Mouse (Mus musculus): Measurements from ENCODE around the gene Npy4r. TPM values are rescaled to one million over a fixed set of nuclear protein-coding genes. Genes with fewer than 3 reads are reported as not detected.

Gene Npy4r
- polyA plus RNA-seq, 1 experiment = 0.11 TPM

DNA sequence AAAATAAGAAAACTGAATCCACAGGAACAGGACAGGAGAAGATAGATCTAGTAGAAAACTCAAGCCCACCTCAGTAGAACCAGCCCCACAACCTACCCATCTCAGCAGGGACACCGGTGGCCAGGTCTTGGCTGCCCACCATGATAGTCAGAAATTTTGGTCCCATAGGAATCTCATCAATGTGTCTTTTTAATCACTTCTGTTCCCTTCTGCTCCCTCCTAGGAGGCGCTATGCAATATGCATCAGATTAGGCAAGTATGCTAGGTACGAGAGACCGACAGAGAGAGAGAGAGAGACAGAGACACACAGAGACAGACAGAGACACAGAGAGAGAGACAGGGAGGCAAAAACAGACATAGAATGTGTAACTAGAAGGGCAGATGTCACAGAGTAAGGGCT lies 30.6 kb downstream of the Npy4r start:
- Histone ChIP-seq H3K27ac (ENCODE audit: control insufficient read depth, insufficient read depth, low read length) (no peak overlapping the region), H3K4me1 (replicated peaks; ENCODE audit: control insufficient read depth, insufficient read depth, low read length) (no peaks in the 10 kb centered on the region), H3K27me3 (ENCODE audit: control insufficient read depth, insufficient read depth, low read length) (no peaks in the 10 kb centered on the region), H3K4me3 (ENCODE audit: control insufficient read depth, insufficient read depth, low read length) (no peak overlapping the region), H3K36me3 (ENCODE audit: control insufficient read depth, insufficient read depth, low read length) (no peaks in the 10 kb centered on the region)
- DNase-seq = no peak
- no peak for TF ChIP-seq CTCF (IDR thresholded peaks at IDR 0.05; ENCODE audit: borderline replicate concordance, control insufficient read depth, extremely low read depth, insufficient read depth, low read length, poor library complexity)
- no peak for TF ChIP-seq POLR2A (IDR thresholded peaks at IDR 0.05; ENCODE audit: control insufficient read depth, extremely low read depth, insufficient read depth, low read length, poor library complexity)
- WGBS = 92% methylated on average over 4 of the region's 4 CpGs

DNA sequence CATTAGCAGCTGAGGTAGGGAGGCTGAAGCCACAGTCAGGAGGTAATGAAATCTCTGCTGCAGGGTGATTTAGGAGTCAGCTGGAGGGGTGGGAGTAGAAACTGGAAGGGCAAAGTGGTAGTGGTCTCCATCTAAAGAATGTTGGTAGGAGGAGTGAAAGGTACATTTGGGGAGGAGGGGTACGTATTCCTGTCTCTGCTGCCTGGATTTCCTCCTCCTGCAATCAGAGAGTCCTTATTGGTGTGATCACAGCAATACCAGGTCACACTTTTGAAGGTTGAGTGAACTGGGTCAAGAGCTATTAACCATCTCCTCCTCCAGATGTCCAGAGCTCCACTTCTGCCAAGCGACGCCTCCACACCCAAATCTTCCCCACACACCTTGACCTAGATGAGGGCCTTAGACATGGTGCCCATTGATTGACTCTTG lies 31.4 kb downstream of the Npy4r start:
- Histone ChIP-seq H3K36me3 (ENCODE audit: control insufficient read depth, insufficient read depth, low read length) (no peaks in the 10 kb centered on the region), H3K4me1 (replicated peaks; ENCODE audit: control insufficient read depth, insufficient read depth, low read length) (no peaks in the 10 kb centered on the region), H3K4me3 (ENCODE audit: control insufficient read depth, insufficient read depth, low read length) (no peak overlapping the region), H3K27me3 (ENCODE audit: control insufficient read depth, insufficient read depth, low read length) (no peaks in the 10 kb centered on the region), H3K27ac (ENCODE audit: control insufficient read depth, insufficient read depth, low read length) (no peak overlapping the region)
- WGBS = 91% methylated on average over 3 of the region's 3 CpGs
- TF ChIP-seq POLR2A (IDR thresholded peaks at IDR 0.05; ENCODE audit: control insufficient read depth, extremely low read depth, insufficient read depth, low read length, poor library complexity) (no peak), CTCF (IDR thresholded peaks at IDR 0.05; ENCODE audit: borderline replicate concordance, control insufficient read depth, extremely low read depth, insufficient read depth, low read length, poor library complexity) (no peak)
- no peak for DNase-seq

DNA sequence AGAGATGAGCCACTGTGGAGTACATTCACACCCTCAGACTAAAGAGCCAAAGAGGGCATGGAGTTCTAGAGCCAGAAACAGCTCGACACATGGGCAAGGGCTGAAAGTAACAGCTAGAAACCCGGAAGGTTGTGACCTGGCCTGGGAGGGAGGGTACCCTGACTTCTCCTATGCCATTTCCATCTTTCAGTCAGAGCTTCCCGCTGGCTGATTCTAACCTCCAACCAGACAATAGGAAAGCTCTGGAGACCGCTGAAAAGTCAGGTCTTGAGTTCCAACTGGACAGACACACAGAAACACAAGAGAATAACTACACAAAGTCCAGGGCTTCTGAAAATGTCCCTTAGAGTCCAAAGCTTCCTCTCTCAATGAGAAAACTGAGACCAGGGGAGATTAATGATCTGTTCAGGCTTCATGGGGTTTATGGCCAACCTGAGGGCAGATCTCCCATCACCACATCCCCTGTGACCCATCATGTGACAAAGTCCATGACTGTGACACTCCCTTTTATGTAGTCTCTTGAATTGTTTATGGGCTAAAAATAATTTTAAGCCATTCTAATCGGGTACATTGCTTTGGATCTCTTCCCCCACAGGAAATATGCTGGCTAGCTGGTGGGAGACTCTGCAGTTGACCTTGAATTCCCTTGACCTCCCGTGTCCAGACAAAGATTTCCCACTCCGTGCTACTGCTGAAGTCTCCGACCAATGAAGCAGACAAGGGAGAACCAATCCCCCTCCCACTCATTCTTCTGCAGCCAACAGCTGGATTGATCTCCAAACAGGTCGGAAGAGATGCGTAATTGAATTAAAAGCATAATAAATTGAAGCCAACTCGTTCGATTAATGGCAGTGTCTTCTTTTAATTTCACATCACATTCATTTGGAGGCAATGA lies 32.0 kb downstream of the Npy4r start:
- Histone ChIP-seq H3K36me3 (ENCODE audit: control insufficient read depth, insufficient read depth, low read length) (no peaks in the 10 kb centered on the region), H3K4me3 (ENCODE audit: control insufficient read depth, insufficient read depth, low read length) (no peak overlapping the region), H3K27ac (ENCODE audit: control insufficient read depth, insufficient read depth, low read length) (no peak overlapping the region), H3K4me1 (replicated peaks; ENCODE audit: control insufficient read depth, insufficient read depth, low read length) (no peaks in the 10 kb centered on the region), H3K27me3 (ENCODE audit: control insufficient read depth, insufficient read depth, low read length) (no peaks in the 10 kb centered on the region)
- 85% methylated on average over 12 of the region's 12 CpGs for WGBS
- TF ChIP-seq POLR2A (IDR thresholded peaks at IDR 0.05; ENCODE audit: control insufficient read depth, extremely low read depth, insufficient read depth, low read length, poor library complexity) (no peak), CTCF (IDR thresholded peaks at IDR 0.05; ENCODE audit: borderline replicate concordance, control insufficient read depth, extremely low read depth, insufficient read depth, low read length, poor library complexity) (no peak)
- no peak for DNase-seq

DNA sequence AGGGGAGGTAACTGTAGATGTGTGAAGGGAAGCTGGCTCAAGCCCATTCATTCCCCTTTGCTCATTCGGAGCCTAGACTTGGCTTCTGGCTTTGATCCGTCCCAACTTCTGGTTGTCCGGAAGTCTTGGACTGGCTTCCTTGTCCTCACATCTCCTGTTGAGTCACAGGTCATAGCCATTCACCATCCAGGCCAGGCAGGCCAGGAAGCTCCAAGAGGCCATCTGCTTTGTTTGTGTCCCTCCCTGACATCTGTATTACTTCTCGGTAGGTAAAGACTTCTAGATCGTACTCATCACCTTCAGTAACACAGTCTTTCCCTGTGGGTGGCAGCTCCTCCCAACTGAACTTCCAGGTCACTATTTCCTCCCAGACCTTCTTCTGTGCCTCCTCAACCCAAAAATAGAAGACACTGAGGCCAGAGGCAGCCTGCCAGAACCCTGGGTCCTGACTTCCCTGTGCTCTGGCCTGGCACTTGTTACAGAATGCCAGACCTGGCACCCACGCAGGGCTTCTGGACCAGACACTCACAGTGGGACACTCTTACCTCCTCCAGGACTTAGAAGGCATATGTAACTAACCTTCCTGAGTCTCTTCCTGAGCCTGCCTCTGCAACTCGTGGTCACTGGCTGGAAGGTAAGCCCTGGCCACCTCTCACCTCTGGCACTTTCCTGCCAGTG lies 33.1 kb downstream of the Npy4r start:
- no peak overlapping the region for H3K27ac ChIP-seq (ENCODE audit: control insufficient read depth, insufficient read depth, low read length)
- 76% methylated on average over 7 of the region's 7 CpGs for WGBS
- DNase-seq = no peak
- no peaks in the 10 kb centered on the region for H3K36me3 ChIP-seq (ENCODE audit: control insufficient read depth, insufficient read depth, low read length)
- TF ChIP-seq POLR2A (IDR thresholded peaks at IDR 0.05; ENCODE audit: control insufficient read depth, extremely low read depth, insufficient read depth, low read length, poor library complexity) (no peak), CTCF (IDR thresholded peaks at IDR 0.05; ENCODE audit: borderline replicate concordance, control insufficient read depth, extremely low read depth, insufficient read depth, low read length, poor library complexity) (no peak)
- H3K4me1 ChIP-seq (replicated peaks; ENCODE audit: control insufficient read depth, insufficient read depth, low read length) = no peaks in the 10 kb centered on the region
- H3K4me3 ChIP-seq (ENCODE audit: control insufficient read depth, insufficient read depth, low read length) = no peak overlapping the region
- no peaks in the 10 kb centered on the region for H3K27me3 ChIP-seq (ENCODE audit: control insufficient read depth, insufficient read depth, low read length)

DNA sequence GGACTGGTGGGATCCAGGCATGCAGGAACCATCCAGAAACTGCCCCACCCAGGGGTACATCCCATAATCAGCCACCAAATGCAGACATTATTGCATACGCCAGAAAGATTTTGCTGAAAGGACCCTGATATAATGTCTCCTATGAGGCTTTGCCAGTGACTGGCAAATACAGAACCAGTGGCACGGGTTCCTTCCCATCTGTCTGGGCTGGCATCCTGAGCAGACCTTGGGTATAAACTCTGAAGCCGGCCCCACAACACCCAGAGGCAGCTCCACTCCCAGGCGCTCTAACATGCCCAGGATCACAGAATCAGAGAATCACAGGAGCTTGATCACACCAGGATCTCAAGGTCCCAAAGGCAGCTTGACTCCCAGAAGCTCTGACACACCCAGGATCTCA lies 38.0 kb downstream of the Npy4r start:
- TF ChIP-seq CTCF (IDR thresholded peaks at IDR 0.05; ENCODE audit: borderline replicate concordance, control insufficient read depth, extremely low read depth, insufficient read depth, low read length, poor library complexity) (no peak), POLR2A (IDR thresholded peaks at IDR 0.05; ENCODE audit: control insufficient read depth, extremely low read depth, insufficient read depth, low read length, poor library complexity) (no peak)

DNA sequence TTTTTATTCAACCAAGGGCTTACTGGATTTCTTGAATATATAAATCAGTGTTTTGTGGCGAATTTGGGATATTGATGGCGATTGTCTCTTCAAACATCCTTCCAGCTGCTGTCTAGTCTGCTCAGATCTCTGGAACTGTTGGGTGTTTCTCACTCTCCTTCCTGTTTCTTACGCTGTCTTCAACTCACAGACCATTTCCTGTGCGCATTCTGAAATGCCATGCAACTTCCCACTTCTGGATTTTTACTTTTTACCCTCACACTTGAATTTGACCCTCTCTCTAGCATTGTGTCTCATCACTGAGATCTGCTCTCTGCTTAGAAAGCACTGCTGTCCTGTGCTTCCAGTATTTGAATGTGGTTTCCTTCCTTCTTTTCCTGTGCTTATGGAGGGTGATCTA lies 44.7 kb downstream of the Npy4r start:
- 8% methylated on average over 4 of the region's 4 CpGs for WGBS
- Histone ChIP-seq H3K4me3 (ENCODE audit: control insufficient read depth, insufficient read depth, low read length) (no peak overlapping the region), H3K36me3 (ENCODE audit: control insufficient read depth, insufficient read depth, low read length) (no peaks in the 10 kb centered on the region), H3K27me3 (ENCODE audit: control insufficient read depth, insufficient read depth, low read length) (no peaks in the 10 kb centered on the region), H3K4me1 (replicated peaks; ENCODE audit: control insufficient read depth, insufficient read depth, low read length) (no peaks in the 10 kb centered on the region), H3K27ac (ENCODE audit: control insufficient read depth, insufficient read depth, low read length) (no peak overlapping the region)
- TF ChIP-seq CTCF (IDR thresholded peaks at IDR 0.05; ENCODE audit: borderline replicate concordance, control insufficient read depth, extremely low read depth, insufficient read depth, low read length, poor library complexity) = no peak
- no peak for TF ChIP-seq POLR2A (IDR thresholded peaks at IDR 0.05; ENCODE audit: control insufficient read depth, extremely low read depth, insufficient read depth, low read length, poor library complexity)
- no peak for DNase-seq

More for the DNA sequence above, 38.0 kb downstream of the Npy4r start:
- H3K4me1 ChIP-seq (replicated peaks; ENCODE audit: control insufficient read depth, insufficient read depth, low read length) = no peaks in the 10 kb centered on the region
- WGBS = 91% methylated on average over 4 of the region's 4 CpGs
- DNase-seq = no peak
- no peak overlapping the region for H3K4me3 ChIP-seq (ENCODE audit: control insufficient read depth, insufficient read depth, low read length)
- H3K27me3 ChIP-seq (ENCODE audit: control insufficient read depth, insufficient read depth, low read length) = no peaks in the 10 kb centered on the region
- H3K27ac ChIP-seq (ENCODE audit: control insufficient read depth, insufficient read depth, low read length) = no peak overlapping the region
- no peaks in the 10 kb centered on the region for H3K36me3 ChIP-seq (ENCODE audit: control insufficient read depth, insufficient read depth, low read length)

Data from thymus, adult 2 months (tissue).